17 mouse cellular contexts compared by ENCODE assay signal in genomic region chr9:67178203-67178602, GRCm38 (mm10).
DNase-seq lines count a peak whose midpoint lies in the region; ATAC-seq lines count a peak whose summit lies in the region.
"Had no signal": no experiment of that assay in that cellular context is flagged by ENCODE, and none has a peak within 500 bp of the region (broad histone marks: within the 10 kb centered on the region; RNA-seq: fewer than 3 reads in every experiment).

No protein-coding gene starts in this region.

- no peak overlapping the region for H3K4me3 ChIP-seq in hindbrain, embryonic 12.5 days
- no peak overlapping the region for H3K4me3 ChIP-seq in hindbrain, embryonic 11.5 days (ENCODE audit: low read depth, low read length)
- no peak overlapping the region for H3K4me3 ChIP-seq in embryonic facial prominence, embryonic 15.5 days (replicated peaks)
- H3K4me3 ChIP-seq in limb, embryonic 13.5 days, result no peak overlapping the region
- H3K4me3 ChIP-seq: midbrain, embryonic 12.5 days had no signal

- peak; percentile 22 for DNase-seq in embryo, embryonic 11 days
- DNase-seq in embryo, embryonic 9.5 days (ENCODE audit: extremely low spot score), result no peak
- no peak for DNase-seq in hindbrain, embryonic 11.5 days (ENCODE audit: low spot score)
- DNase-seq in adrenal gland, adult 2 months, result no peak
- no peak for DNase-seq in spleen, adult 12 weeks (ENCODE audit: low spot score)
- DNase-seq: cerebellum, adult 9-10 months; heart, adult 18-20 months; left cerebral cortex, postnatal 4 days; lung, embryonic 14.5 days; right cerebral cortex, postnatal 14 days; thymus, postnatal 36 days had no signal

- H3K9ac ChIP-seq in hindbrain, embryonic 12.5 days, result no peak overlapping the region
- no peak overlapping the region for H3K9ac ChIP-seq in hindbrain, embryonic 11.5 days (ENCODE audit: low read depth, low read length)
- H3K9ac ChIP-seq in embryonic facial prominence, embryonic 15.5 days, result no peak overlapping the region
- H3K9ac ChIP-seq in limb, embryonic 13.5 days, result no peak overlapping the region
- H3K9ac ChIP-seq: lung, embryonic 14.5 days; midbrain, embryonic 12.5 days had no signal

- 66% methylated on average over 5 of the region's 5 CpGs for WGBS in hindbrain, embryonic 12.5 days
- 60% methylated on average over 5 of the region's 5 CpGs for WGBS in hindbrain, embryonic 11.5 days
- 39% methylated on average over 5 of the region's 5 CpGs for WGBS in embryonic facial prominence, embryonic 15.5 days
- 20% methylated on average over 5 of the region's 5 CpGs for WGBS in limb, embryonic 13.5 days

- H3K36me3 ChIP-seq in hindbrain, embryonic 12.5 days, result no peaks in the 10 kb centered on the region
- no peaks in the 10 kb centered on the region for H3K36me3 ChIP-seq in hindbrain, embryonic 11.5 days (ENCODE audit: control insufficient read depth, insufficient read depth, low read length)
- H3K36me3 ChIP-seq in embryonic facial prominence, embryonic 15.5 days, result no peaks in the 10 kb centered on the region
- H3K36me3 ChIP-seq in limb, embryonic 13.5 days, result no peaks in the 10 kb centered on the region
- H3K36me3 ChIP-seq: midbrain, embryonic 12.5 days had no signal

- H3K4me2 ChIP-seq in hindbrain, embryonic 12.5 days (replicated peaks), result no peak overlapping the region
- H3K4me2 ChIP-seq in hindbrain, embryonic 11.5 days (replicated peaks; ENCODE audit: low read depth, low read length), result no peak overlapping the region
- no peak overlapping the region for H3K4me2 ChIP-seq in embryonic facial prominence, embryonic 15.5 days (replicated peaks)
- no peak overlapping the region for H3K4me2 ChIP-seq in limb, embryonic 13.5 days (replicated peaks)
- H3K4me2 ChIP-seq: lung, embryonic 14.5 days; midbrain, embryonic 12.5 days had no signal

- no peaks in the 10 kb centered on the region for H3K27me3 ChIP-seq in hindbrain, embryonic 12.5 days
- no peaks in the 10 kb centered on the region for H3K27me3 ChIP-seq in hindbrain, embryonic 11.5 days (ENCODE audit: control insufficient read depth, insufficient read depth, low read length)
- no peaks in the 10 kb centered on the region for H3K27me3 ChIP-seq in embryonic facial prominence, embryonic 15.5 days
- no peaks in the 10 kb centered on the region for H3K27me3 ChIP-seq in limb, embryonic 13.5 days
- H3K27me3 ChIP-seq: midbrain, embryonic 12.5 days had no signal

- H3K9me3 ChIP-seq in hindbrain, embryonic 12.5 days (replicated peaks), result 0 out of 2 replicates have a peak, but pooled peaks cover 5% of the 10 kb centered on the region
- H3K9me3 ChIP-seq in hindbrain, embryonic 11.5 days (ENCODE audit: control insufficient read depth, low read length), result no peaks in the 10 kb centered on the region
- no peaks in the 10 kb centered on the region for H3K9me3 ChIP-seq in embryonic facial prominence, embryonic 15.5 days (replicated peaks)
- peaks cover 3% of the 10 kb centered on the region; the same call in 1 of the 2 replicates for H3K9me3 ChIP-seq in limb, embryonic 13.5 days
- H3K9me3 ChIP-seq: midbrain, embryonic 12.5 days had no signal

- H3K4me1 ChIP-seq in hindbrain, embryonic 12.5 days, result 0 out of 2 replicates have a peak, but pooled peaks cover 13% of the 10 kb centered on the region
- H3K4me1 ChIP-seq in hindbrain, embryonic 11.5 days (replicated peaks; ENCODE audit: control insufficient read depth, insufficient read depth, low read length), result no peaks in the 10 kb centered on the region
- H3K4me1 ChIP-seq in embryonic facial prominence, embryonic 15.5 days, result peaks cover 52% of the 10 kb centered on the region
- H3K4me1 ChIP-seq in limb, embryonic 13.5 days, result peaks cover 75% of the 10 kb centered on the region
- H3K4me1 ChIP-seq: midbrain, embryonic 12.5 days had no signal

- H3K27ac ChIP-seq in hindbrain, embryonic 12.5 days, result peak overlapping the region; percentile 40; the same call in 1 of the 2 replicates
- H3K27ac ChIP-seq in hindbrain, embryonic 11.5 days (ENCODE audit: low read depth, low read length), result no peak overlapping the region
- peak overlapping the region; percentile 72 for H3K27ac ChIP-seq in embryonic facial prominence, embryonic 15.5 days (replicated peaks)
- peak overlapping the region; percentile 90 for H3K27ac ChIP-seq in limb, embryonic 13.5 days
- H3K27ac ChIP-seq: macrophage; midbrain, embryonic 12.5 days had no signal

- no peak for ATAC-seq in hindbrain, embryonic 12.5 days (ENCODE audit: low FRiP score)
- no peak for ATAC-seq in hindbrain, embryonic 11.5 days (ENCODE audit: low FRiP score)
- ATAC-seq in embryonic facial prominence, embryonic 15.5 days (ENCODE audit: insufficient number of reproducible peaks, low FRiP score, low TSS enrichment, low read depth), result no peak
- ATAC-seq in limb, embryonic 13.5 days (ENCODE audit: low FRiP score, low read depth), result no peak
- ATAC-seq: forebrain, embryonic 14.5 days had no signal
